Mouse (Mus musculus): ENCODE results near the gene Lrpprc. TPM values are rescaled to one million over a fixed set of nuclear protein-coding genes. Genes with fewer than 3 reads are reported as not detected.

Lrpprc gene
- total and polyA plus RNA-seq, 3 experiments = 54.4 to 73.8 (median 65.9) TPM

GRCm38 (mm10) chr17:84778477-84778978 lies 12.1 kb downstream of the Lrpprc start (continued):
- TF ChIP-seq MXI1 (IDR thresholded peaks at IDR 0.05; ENCODE audit: low read depth, low read length) = no peak

- H3K4me1 ChIP-seq (ENCODE audit: control insufficient read depth in 1 of 2, insufficient read depth in 2 of 2) = peaks cover 0 to 8% of the 10 kb centered on the region in 2 experiments; a peak in 2 of 4 replicates
- H3K4me2 ChIP-seq (ENCODE audit: insufficient read depth, low read depth, poor library complexity, severe bottlenecking) = no peak overlapping the region
- dilution Hi-C loops (cut with MboI; ENCODE audit: extremely low pct_ligation_motif_present, extremely low pct_unique_long_range_greater_than_20kb, low sequenced_read_pairs) = no loop called here
- TF ChIP-seq NRF1 (IDR thresholded peaks at IDR 0.05; ENCODE audit: low read depth, low read length) (no peak), MYC (IDR thresholded peaks at IDR 0.05; ENCODE audit: low read depth, low read length) (no peak), TBP (conservative IDR thresholded peaks at IDR 0.05; ENCODE audit: low read depth, low read length) (no peak), CHD1 (IDR thresholded peaks at IDR 0.05; ENCODE audit: low read depth, low read length) (no peak)
- H3K9ac ChIP-seq (ENCODE audit: insufficient read depth, low read depth) = no peak overlapping the region
- peaks cover 29 to 77% of the 10 kb centered on the region in 2 experiments for H3K36me3 ChIP-seq (replicated peaks in 1 of 2; ENCODE audit: control insufficient read depth in 1 of 2, insufficient read depth in 1 of 2, low read length in 1 of 2)
- H3K4me3 ChIP-seq (replicated peaks in 1 of 3; ENCODE audit: low read depth in 2 of 3, low read length in 2 of 3, poor library complexity in 1 of 3) = no peak overlapping the region
- in situ Hi-C loops (cut with MboI; ENCODE audit: low pct_ligation_motif_present, low pct_unique_long_range_greater_than_20kb, low sequenced_read_pairs) = no loop called here
- no peaks in the 10 kb centered on the region for H3K9me3 ChIP-seq (replicated peaks; ENCODE audit: low read length)
- H3K27ac ChIP-seq (ENCODE audit: insufficient read depth, low read depth) = no peak overlapping the region
- no peaks in the 10 kb centered on the region for H3K27me3 ChIP-seq (replicated peaks)
- peaks cover 8% of the 10 kb centered on the region for H3K79me2 ChIP-seq (replicated peaks; ENCODE audit: control insufficient read depth, extremely low read depth, insufficient read depth, poor library complexity, severe bottlenecking)
- DNase-seq (ENCODE audit: extremely low read depth) = no peak
Measured at GRCm38 (mm10) chr17:84776362-84777000, 14.1 kb downstream of the Lrpprc start.

GRCm38 (mm10) chr17:84775291-84775690 lies 15.3 kb downstream of the Lrpprc start:
- no peak for DNase-seq (ENCODE audit: extremely low read depth)
- Histone ChIP-seq H3K27me3 (replicated peaks) (no peaks in the 10 kb centered on the region), H3K36me3 (replicated peaks in 1 of 2; ENCODE audit: control insufficient read depth in 1 of 2, insufficient read depth in 1 of 2, low read length in 1 of 2) (peaks cover 34 to 77% of the 10 kb centered on the region in 2 experiments), H3K4me2 (ENCODE audit: insufficient read depth, low read depth, poor library complexity, severe bottlenecking) (no peak overlapping the region), H3K9me3 (replicated peaks; ENCODE audit: low read length) (no peaks in the 10 kb centered on the region), H3K27ac (ENCODE audit: insufficient read depth, low read depth) (no peak overlapping the region), H3K4me3 (replicated peaks in 1 of 3; ENCODE audit: low read depth in 2 of 3, low read length in 2 of 3, poor library complexity in 1 of 3) (no peak overlapping the region), H3K79me2 (replicated peaks; ENCODE audit: control insufficient read depth, extremely low read depth, insufficient read depth, poor library complexity, severe bottlenecking) (peaks cover 8% of the 10 kb centered on the region; the same call in 1 of the 2 replicates), H3K9ac (ENCODE audit: insufficient read depth, low read depth) (no peak overlapping the region), H3K4me1 (ENCODE audit: control insufficient read depth in 1 of 2, insufficient read depth in 2 of 2) (peaks cover 0 to 8% of the 10 kb centered on the region in 2 experiments; a peak in 2 of 4 replicates)
- dilution Hi-C loops (cut with MboI; ENCODE audit: extremely low pct_ligation_motif_present, extremely low pct_unique_long_range_greater_than_20kb, low sequenced_read_pairs) = no loop called here
- TF ChIP-seq MAZ (IDR thresholded peaks at IDR 0.05; ENCODE audit: low read depth, low read length) = no peak
- in situ Hi-C loops (cut with MboI; ENCODE audit: low pct_ligation_motif_present, low pct_unique_long_range_greater_than_20kb, low sequenced_read_pairs) = no loop called here

- Histone ChIP-seq H3K9ac (ENCODE audit: insufficient read depth, low read depth) (no peak overlapping the region), H3K79me2 (replicated peaks; ENCODE audit: control insufficient read depth, extremely low read depth, insufficient read depth, poor library complexity, severe bottlenecking) (no peaks in the 10 kb centered on the region), H3K9me3 (replicated peaks; ENCODE audit: low read length) (no peaks in the 10 kb centered on the region), H3K4me2 (ENCODE audit: insufficient read depth, low read depth, poor library complexity, severe bottlenecking) (no peak overlapping the region), H3K27me3 (replicated peaks) (no peaks in the 10 kb centered on the region), H3K4me1 (ENCODE audit: control insufficient read depth in 1 of 2, insufficient read depth in 2 of 2) (no peaks in the 10 kb centered on the region), H3K27ac (ENCODE audit: insufficient read depth, low read depth) (no peak overlapping the region), H3K4me3 (replicated peaks in 1 of 3; ENCODE audit: low read depth in 2 of 3, low read length in 2 of 3, poor library complexity in 1 of 3) (no peak overlapping the region), H3K36me3 (replicated peaks in 1 of 2; ENCODE audit: control insufficient read depth in 1 of 2, insufficient read depth in 1 of 2, low read length in 1 of 2) (peaks cover 53 to 90% of the 10 kb centered on the region in 2 experiments)
- TF ChIP-seq JUND (conservative IDR thresholded peaks at IDR 0.05; ENCODE audit: low read depth, low read length) (no peak), MXI1 (IDR thresholded peaks at IDR 0.05; ENCODE audit: low read depth, low read length) (no peak), SIN3A (IDR thresholded peaks at IDR 0.05; ENCODE audit: low read length) (no peak), USF1 (IDR thresholded peaks at IDR 0.05; ENCODE audit: low read depth, low read length) (no peak), IRF4 (IDR thresholded peaks at IDR 0.05; ENCODE audit: low read depth, low read length) (no peak), NELFE (IDR thresholded peaks at IDR 0.05; ENCODE audit: low read depth, low read length) (no peak), RAD21 (IDR thresholded peaks at IDR 0.05; ENCODE audit: low read depth, low read length) (no peak), EP300 (IDR thresholded peaks at IDR 0.05; ENCODE audit: low read length) (no peak), MAFK (IDR thresholded peaks at IDR 0.05; ENCODE audit: insufficient replicate concordance, low read length) (no peak), TBP (conservative IDR thresholded peaks at IDR 0.05; ENCODE audit: low read depth, low read length) (no peak), SMC3 (IDR thresholded peaks at IDR 0.05; ENCODE audit: low read depth, low read length) (no peak), ETS1 (conservative IDR thresholded peaks at IDR 0.05; ENCODE audit: low read depth, low read length) (no peak), MYC (IDR thresholded peaks at IDR 0.05; ENCODE audit: low read depth, low read length) (no peak), MAZ (IDR thresholded peaks at IDR 0.05; ENCODE audit: low read depth, low read length) (no peak), JUN (IDR thresholded peaks at IDR 0.05; ENCODE audit: insufficient read depth, low read depth, low read length) (no peak), ZKSCAN1 (IDR thresholded peaks at IDR 0.05; ENCODE audit: borderline replicate concordance, low read depth, low read length) (no peak), USF2 (conservative IDR thresholded peaks at IDR 0.05; ENCODE audit: low read depth, low read length) (no peak), PAX5 (IDR thresholded peaks at IDR 0.05; ENCODE audit: low read length) (no peak)
- in situ Hi-C loops (cut with MboI; ENCODE audit: low pct_ligation_motif_present, low pct_unique_long_range_greater_than_20kb, low sequenced_read_pairs) (no loop called here), dilution Hi-C loops (cut with MboI; ENCODE audit: extremely low pct_ligation_motif_present, extremely low pct_unique_long_range_greater_than_20kb, low sequenced_read_pairs) (no loop called here)
- DNase-seq (ENCODE audit: extremely low read depth) = no peak
Measured at GRCm38 (mm10) chr17:84771882-84772281, 18.7 kb downstream of the Lrpprc start.

All from CH12.LX (cell line).